Mouse (Mus musculus): Measurements from ENCODE around the gene Foxc2.

DNA sequence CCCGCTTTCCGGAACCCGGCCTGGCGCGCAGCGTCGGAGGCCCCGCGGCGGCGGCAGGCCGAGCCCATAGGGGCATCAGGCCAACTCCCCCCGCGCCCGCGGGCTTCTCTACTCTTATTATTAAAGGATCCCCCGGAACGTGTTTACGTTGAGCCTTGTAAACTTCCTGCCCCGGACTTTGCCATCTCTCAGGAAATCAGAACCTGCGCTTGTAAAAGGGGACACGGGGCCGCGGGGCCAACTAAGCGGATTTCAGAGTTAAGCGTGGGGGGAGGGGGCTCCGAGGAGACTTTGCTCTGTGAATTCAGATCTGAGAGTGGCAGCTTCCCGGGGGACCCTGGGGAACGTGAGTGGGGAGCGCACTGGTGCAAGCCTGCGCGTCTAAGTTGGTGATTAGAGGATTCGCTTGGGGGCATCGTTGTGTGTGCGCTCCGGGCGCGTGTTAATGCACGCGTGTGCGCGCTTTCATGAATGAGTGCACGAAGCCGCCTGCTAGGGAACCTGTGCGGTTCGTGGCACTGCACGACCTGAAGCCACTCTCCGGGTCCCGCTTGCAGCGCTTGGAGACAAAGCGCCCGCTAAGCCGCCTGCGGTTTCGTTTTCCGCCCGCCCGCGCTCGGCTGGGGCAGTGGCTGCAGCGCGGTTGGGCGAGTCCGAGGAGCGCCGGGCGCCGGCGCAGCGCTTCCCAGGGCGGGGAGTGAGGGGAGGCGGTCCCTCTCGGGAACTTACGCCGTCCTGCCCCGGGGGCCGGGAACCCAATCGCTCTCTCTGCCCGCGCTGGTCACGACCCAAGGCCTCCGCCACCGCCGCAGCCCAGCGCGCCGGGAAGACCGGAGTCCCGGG is 32.7 kb upstream of the Foxc2 start:
- no peak for TF ChIP-seq CTCF (IDR thresholded peaks at IDR 0.05; ENCODE audit: low read depth)
- TF ChIP-seq EP300 (IDR thresholded peaks at IDR 0.05; ENCODE audit: low read depth) = no peak
